Mouse (Mus musculus): Measurements from ENCODE around the gene Rassf4. TPM values are rescaled to one million over a fixed set of nuclear protein-coding genes. Genes with fewer than 3 reads are reported as not detected.
"Not testable (repeated sequence)": the region's sequence is repeated elsewhere in the genome, so short reads cannot be mapped to it uniquely, and the experiment has no call there.

Rassf4 gene
- total RNA-seq, 2 experiments from 2014 or later = 2.2 to 2.8 TPM

DNA sequence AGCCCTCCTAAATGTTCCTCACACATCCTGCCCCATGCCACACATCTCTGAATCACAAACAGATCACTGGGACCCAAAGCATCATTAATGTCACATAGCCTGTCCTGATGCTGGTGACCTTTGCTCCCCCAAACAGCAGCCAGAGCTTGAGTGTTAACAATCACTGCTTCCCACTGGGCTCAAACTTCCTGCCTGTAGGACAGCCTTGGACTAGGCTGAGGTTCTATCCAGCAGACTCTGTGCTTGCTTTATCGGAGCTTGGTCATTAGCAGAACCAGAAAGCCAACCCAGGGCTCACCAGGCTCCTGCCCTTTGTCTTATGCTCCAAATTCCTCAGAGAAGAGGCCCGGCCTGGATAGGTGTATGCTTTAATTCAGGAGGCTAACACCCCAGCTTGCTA is 34.9 kb downstream of the Rassf4 start:
- DNase-seq (ENCODE audit: extremely low spot score in 1 of 2, low spot score in 1 of 2) = no peak

DNA sequence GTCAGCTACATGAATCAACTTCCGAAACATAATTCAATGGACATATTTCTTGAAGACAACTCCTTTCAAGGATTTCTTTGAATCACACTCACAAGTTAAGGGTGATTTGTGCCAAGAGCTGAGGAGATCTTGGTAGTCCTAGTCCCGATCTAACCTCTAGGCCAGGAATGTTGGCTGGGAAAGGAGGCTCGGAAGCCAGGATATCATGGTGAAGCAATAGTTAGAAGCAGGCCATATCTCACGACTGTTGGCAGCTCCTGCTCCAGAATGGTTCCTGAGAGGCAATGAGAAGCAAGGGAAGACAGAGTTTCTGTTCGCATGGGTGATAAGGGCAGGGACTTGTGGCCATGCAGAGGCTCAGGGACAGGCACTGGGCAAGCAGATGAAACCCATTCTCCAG is 36.3 kb downstream of the Rassf4 start:
- no peak for DNase-seq (ENCODE audit: extremely low spot score in 1 of 2, low spot score in 1 of 2)

- DNase-seq (ENCODE audit: extremely low spot score in 1 of 2, low spot score in 1 of 2) = no peak
Observed at GRCm38 (mm10) chr6:116636581-116637235, 37.0 kb downstream of the Rassf4 start.

DNA sequence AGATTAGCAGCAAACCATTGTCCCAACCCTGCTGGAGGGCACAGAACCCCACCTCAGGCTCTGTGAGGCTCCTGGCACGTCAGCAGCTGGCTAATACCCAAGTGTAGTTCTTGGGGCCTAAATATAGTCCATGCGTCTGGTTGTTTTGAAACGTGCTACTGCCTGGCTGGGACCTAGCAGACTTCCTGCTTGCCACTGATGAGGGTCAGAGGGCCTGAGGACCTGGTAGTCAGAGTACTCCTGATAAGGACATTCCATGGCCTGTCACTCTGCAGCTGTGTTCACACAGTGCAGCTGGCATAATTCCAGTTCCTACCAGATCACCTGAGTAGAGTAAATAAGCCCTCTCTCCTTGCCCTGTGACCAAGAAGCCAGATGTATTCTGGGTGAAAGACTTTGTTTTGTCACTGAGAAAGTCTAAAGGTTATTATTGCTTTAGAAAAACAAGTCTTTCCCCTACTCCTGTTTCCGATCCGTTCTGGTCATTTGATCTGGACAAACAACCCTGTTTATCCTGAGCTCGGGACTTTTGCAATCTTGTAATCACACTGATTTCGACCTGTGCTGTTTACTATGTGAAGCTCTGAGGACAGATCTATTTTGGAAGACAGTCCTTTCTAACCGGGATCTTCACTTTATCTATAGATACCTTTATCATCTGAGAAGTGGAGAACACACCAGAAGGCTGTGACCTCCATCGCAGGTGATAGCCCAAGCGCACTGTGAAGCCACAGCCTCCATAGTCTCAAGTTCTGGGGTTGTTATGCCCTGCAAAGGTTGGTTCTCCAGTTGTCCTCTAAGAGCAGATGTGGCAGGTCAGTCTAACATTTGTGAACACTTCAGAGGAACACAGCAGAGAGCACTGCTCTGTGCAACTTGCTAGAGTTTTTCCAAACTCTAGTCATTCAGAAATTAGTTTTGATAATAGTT is 38.2 kb downstream of the Rassf4 start:
- DNase-seq (ENCODE audit: extremely low spot score in 1 of 2, low spot score in 1 of 2) = no peak

- no peak for DNase-seq (ENCODE audit: extremely low spot score in 1 of 2, low spot score in 1 of 2)
Observed at GRCm38 (mm10) chr6:116633741-116634695, 39.7 kb downstream of the Rassf4 start.

DNA sequence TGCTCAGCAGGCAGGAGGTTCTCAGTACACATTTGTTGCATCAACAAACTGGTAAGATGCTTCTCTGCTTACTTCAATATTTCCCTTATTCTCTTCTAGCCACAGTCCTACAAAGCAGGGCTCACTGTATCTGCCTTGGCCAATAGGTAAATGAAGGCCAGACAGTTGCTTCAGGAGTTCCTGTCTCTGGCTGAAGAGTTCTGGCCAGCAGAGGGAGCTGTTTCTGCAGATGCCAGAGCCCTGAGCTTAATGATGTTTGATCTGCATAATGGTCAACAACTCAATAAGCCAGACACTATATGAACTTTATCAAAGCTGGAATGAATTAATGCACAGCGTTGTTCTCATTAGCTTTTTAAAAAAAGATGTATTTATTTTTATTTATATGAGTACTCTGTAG is 41.6 kb downstream of the Rassf4 start:
- peak; percentile 40 to 84 for DNase-seq (ENCODE audit: extremely low spot score in 1 of 2, low spot score in 1 of 2)

- DNase-seq (ENCODE audit: extremely low spot score in 1 of 2, low spot score in 1 of 2) = no peak
Observed at GRCm38 (mm10) chr6:116629766-116630165, 44.0 kb downstream of the Rassf4 start.

DNA sequence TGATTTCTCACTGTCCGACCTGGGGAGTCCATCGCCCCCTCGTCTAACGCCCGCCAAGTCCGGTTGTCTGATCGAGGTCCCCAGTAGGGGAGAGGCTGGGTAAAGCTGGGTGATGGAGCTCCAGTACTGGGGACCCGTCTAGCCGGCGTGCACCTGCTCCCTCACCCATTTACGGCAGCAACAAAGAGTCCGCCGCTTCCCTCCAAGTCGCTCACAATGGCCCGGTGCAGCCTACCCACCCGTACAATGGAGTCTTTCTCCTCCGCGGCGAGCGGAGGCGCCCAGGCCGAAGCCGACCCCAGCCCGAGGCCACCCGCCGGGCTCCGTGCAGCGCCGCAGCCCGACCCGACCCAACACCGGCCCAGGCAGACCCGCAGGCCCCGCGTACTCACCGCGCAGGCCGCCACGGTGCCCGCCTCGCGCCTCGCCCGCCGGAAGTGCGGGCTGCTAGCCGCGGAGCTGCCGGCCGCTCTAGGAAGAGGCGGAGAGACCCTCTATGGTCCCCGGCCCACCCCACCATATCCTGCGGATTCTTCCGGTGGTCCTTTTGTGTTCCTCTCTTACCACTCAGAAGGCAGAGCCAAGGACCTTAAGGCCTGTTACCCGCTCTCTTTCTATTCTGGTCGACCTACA is 45.1 kb downstream of the Rassf4 start, which contains the start of gene Zfp422:
Gene Zfp422, minus strand, starts transcription at position 461 of the 633 bp plus-strand sequence.
- DNase-seq (ENCODE audit: extremely low spot score in 1 of 2, low spot score in 1 of 2) = peak; percentile 60 to 64

GRCm38 (mm10) chr6:116628095-116628494 is 45.7 kb downstream of the Rassf4 start:
- DNase-seq (ENCODE audit: extremely low spot score in 1 of 2, low spot score in 1 of 2) = no peak

GRCm38 (mm10) chr6:116626417-116626816 is 47.3 kb downstream of the Rassf4 start:
- DNase-seq (ENCODE audit: extremely low spot score in 1 of 2, low spot score in 1 of 2) = not testable (repeated sequence)

DNA sequence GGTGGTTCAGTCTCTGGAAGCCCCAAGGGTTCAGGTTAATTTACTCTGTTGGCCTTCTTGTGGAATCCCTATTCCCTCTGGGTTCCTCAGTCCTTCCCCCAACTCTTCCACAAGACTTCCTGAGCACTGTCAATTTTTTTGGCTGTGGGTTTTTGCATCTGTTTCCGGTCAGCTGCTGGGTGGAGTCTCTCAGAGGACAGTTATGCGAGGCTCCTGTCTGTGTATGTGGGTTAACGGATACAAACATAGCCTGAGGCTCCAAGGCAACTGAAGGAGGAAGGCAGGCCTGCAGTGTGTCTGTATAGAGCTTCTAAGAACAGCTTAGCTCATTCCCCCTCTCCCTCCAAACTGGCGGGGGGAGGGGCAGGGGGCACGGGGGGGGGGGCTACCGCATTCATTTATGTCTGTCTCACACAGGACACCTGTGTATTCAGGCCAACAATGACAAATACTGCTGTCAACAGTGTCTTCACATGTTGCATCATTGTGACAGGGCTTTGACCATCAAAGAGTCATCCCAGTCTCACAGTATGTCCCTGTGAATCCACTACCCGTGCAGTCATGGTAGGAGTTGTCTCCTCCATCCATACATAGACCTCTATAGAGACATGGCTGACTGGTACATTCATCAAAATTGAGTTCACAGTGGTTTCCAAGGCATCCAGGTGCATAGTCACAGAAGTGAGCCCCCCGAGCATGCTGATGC is 52.3 kb downstream of the Rassf4 start:
- DNase-seq (ENCODE audit: extremely low spot score in 1 of 2, low spot score in 1 of 2) = no peak

DNA sequence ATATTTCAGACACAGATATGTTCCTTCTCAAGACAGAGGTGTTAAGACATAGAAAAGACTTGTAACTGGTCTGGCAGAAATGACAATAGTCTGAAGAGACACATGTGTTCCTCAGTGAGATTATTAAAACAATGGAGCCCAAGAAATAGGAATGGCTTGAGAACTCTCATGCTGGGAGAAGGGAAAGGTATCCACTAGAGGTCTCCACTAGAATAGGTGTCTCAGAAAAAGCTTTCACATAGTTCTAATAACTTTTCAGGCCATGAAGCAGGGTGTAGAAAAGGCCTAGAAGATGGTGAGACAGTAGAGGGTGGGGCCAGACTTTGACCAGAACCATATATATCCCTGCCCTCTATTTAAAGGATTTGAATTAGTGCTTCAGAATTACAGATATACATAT is 55.7 kb downstream of the Rassf4 start:
- no peak for DNase-seq (ENCODE audit: extremely low spot score in 1 of 2, low spot score in 1 of 2)

- no peak for DNase-seq (ENCODE audit: extremely low spot score in 1 of 2, low spot score in 1 of 2)
Observed at GRCm38 (mm10) chr6:116615719-116616118, 58.0 kb downstream of the Rassf4 start.

DNA sequence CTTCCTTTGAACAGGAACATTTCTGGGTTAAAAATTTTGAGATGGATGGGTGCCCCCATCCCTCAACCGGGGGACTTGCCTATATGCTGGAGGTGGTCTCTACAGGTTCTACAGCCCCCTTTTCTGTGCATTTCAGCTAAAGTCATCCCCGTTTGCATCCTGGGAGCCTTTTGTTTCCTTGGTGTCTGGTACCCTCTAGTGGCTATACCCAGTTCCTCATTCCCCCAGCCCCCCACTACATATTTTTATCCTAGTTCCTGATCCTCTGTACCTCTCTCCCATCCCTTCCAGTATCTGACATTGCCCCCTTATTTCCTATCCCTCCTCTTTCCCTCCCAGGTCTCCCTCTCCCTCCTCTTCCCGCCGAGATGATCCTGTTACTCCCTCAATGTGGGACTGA is 66.5 kb downstream of the Rassf4 start:
- DNase-seq (ENCODE audit: extremely low spot score in 1 of 2, low spot score in 1 of 2) = no peak

- DNase-seq (ENCODE audit: extremely low spot score in 1 of 2, low spot score in 1 of 2) = not testable (repeated sequence)
Observed at GRCm38 (mm10) chr6:116600969-116601368, 72.8 kb downstream of the Rassf4 start.

- DNase-seq (ENCODE audit: extremely low spot score in 1 of 2, low spot score in 1 of 2) = no peak
Observed at GRCm38 (mm10) chr6:116584095-116584494, 89.7 kb downstream of the Rassf4 start, which contains the start of gene Olfr215. Olfr215 (minus strand) TSS chr6:116584195.

Data from layer of hippocampus, postnatal 25 days (tissue).